Mouse (Mus musculus): ENCODE measurements around the gene G430095P16Rik.

Gene G430095P16Rik

DNA sequence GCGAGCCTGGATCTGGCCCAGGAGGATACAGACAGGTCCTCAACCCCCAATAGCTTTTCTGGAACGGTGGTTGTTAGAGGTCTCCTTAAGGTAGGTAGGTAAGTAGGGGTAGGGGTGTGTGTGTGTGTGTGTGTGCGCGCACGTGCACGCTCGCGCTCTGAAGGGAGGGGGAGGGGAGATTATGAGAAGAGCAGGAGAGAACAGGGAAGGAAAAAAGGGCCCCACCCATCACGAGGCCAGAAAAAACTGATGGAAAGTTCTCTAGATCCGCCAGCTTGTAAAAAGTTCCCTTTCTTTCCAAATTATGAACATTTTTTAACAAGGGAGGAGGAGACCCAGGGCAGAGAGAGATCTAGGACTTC, 20.2 kb downstream of the G430095P16Rik start:
- DNase-seq (ENCODE audit: low spot score): no peak

DNA sequence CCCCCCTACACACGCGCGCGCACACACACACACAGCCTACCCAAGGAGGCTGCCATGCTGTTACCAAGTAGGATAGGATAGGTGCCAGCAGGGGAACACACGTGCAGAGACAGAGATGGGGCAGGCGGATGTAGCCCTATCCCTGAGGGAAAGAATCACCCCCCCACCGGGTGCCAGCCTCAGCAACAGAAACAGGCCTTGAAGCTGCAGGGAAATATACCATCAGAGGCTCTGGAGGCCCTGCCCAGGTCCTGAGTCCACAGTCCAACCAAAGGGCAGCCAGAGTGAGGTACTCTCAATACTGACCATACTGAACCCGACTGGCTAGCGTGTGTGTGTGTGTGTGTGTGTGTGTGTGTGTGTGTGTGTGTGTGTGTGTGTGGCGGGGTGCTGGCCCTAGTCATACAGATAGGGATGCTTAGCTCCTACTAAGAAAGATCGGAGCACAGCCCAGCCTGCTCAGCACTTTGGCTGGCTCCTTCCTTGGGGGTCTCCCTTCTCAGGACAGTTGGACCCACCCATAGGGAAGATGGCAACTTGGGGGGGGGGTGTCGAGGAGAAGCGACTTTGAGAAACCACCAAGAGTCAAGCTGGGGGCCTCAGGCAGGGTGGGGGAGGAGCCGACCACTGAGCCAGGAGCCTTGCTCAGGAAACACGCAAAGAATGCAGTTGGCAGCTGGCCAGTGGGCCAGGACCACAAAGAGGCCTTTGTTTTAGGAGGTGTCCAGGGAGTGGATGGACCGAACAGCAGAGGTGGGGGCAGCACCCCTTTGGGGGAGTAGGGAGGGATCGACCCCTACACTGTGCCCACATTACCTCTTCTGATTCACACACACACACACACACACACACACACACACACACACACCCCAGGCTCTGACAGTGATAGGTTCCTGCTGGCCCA, 21.0 kb downstream of the G430095P16Rik start:
- DNase-seq (ENCODE audit: low spot score): no peak

DNA sequence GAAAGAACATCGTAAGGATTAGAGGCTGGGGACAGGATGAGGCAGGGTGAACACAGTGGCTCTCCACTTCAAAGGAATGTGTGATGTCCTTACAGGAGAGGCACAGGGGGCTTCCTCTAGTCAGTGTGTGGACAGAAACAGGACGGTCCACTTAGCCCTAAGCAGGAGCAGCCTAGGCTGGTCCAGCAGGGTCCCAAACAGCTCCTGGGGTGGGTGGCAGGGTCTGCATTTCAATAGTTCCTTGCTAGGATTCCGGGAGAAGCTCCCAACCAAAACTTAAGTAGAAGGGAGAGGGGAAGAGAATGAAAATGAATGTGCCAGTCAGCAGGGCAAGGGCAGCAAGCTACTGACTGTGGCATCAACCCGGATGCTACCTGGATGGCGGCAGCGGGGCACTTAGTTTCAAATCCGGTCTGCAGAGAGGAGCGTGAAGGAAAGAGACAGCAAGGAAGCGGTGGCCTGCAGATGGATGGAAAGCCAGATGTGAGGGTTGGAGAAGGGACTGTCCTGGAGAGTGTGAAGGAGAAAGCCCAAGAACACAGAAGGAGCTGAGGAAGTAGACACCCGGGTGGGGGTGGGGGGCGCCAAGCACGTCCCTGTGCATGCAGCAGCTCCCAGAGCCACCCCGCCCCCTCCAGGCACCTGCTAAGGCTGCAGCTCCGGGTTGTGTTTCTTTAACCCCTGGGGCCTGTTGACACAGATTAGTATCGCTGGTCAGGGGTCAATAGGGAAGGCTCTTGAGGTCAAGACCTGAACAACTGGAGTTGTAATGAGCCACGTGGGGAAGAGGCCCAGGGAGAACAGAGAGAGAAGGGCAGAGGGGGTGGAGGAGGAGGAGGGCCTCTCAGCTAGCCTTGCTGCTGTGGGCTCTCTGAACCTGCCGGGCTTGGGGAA, 22.5 kb downstream of the G430095P16Rik start:
- DNase-seq (ENCODE audit: low spot score): no peak

DNA sequence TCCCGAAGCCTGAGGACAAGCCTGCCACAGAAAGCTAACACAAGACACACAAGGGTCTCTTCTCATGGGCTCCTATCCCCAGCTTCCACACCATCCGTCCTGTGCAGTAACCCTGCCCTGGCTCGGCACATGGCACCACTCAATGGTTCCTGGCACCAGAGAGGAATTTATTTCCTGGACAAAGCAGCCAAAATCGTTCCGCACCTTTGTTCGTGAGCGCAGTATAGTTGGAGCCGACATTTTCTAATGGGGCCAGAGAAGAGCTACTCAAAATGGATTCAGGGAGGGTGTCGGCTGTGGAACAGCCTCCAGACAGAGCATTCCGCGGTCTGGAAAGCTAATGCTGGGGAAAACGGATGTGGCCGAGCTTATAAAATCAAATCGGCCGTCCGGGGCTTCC, 26.7 kb downstream of the G430095P16Rik start:
- DNase-seq (ENCODE audit: low spot score): no peak

DNA sequence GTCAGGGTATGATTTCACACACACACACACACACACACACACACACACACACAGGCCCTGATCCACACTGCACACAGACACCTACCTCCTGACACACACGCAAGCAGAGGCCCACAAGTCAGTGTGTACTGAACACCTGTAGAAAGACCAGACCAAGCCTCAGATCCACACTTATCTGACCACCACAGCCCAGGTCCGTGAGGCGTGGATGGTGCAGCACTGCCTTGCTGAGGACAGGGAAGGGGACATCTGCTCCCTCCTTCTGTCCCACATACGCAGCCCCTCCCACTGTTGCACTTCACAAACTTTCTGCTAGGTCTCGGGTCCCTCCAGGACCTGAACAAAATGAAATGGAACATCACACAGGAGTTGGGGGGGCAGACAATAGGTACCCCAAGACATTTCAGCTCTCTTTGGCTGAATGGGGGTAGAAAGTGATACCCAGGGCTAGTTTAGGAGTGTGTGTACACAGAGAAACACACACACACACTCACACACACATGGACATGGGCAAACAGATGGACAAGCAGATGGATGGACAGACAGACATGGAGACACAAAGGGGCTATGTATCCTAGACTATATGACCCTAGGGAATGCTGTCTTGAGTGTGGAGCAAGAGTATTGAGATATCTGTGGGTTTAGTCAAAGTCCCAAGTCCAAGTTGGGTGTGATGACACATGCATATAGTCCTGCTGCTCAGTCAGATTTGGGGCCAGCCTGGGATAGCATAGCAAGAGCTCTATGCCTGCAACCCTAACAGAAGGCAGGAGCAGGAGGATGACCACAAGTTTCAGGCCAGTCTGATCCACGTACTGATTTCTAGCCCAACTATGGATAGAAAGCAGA, 30.2 kb downstream of the G430095P16Rik start:
- no peak for DNase-seq (ENCODE audit: low spot score)

DNA sequence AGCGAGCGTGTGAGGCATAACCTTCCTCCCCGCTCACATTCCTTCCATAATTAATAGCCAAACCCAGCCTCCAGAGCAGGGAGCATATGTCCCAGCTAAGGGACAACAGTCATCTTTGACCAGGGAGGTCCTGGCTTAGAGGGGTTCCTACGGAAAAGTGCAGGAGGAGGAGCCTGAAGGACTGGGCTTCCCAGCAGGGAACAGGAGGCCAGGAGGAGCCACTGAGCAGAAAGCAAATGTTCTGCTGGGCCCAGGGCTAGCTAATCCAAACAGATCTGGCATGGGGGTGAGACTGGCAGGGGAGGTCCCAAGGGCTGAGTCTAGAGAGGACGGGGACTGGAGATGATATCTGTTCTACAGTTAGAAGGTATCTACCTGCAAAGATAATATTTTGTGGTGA, 34.7 kb downstream of the G430095P16Rik start:
- DNase-seq (ENCODE audit: low spot score): no peak

DNA sequence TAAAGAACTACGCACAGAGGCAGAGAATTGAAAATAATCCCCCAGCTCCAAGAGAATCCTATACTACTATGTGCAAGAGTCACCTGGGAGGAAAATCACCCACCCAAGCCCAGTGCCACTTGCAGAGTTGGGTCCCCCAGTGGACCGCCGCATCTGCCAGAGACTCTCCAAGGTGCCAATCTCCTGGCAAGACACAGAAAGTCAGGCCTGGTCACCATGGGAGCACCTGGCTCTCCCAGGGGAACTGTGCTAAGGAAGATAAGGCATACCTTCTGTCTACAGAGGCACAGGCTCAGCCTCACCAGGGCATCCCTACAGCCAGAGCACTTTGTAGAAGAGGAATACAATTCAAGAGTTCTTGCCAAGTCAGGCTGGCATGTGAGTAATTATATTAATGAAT, 35.5 kb downstream of the G430095P16Rik start:
- no peak for DNase-seq (ENCODE audit: low spot score)

DNA sequence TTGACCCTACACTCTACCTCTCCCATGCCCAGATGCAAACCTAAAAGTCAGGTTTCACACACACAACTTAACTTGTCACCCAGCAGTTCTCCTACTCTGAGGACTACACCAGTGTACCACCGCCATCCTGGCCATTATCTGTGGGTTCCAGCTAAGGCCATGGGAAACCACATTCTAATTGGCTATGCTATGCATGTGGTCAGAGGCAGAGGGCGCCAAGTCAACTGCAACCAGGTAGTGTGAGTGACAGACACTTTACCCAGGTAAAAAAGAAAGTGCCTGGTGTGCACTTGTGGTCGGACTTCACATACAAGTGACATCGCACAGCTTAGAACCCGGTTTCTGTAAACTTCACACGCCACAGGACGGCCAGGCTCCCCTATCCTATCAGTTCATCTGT, 36.3 kb downstream of the G430095P16Rik start:
- no peak for DNase-seq (ENCODE audit: low spot score)

DNA sequence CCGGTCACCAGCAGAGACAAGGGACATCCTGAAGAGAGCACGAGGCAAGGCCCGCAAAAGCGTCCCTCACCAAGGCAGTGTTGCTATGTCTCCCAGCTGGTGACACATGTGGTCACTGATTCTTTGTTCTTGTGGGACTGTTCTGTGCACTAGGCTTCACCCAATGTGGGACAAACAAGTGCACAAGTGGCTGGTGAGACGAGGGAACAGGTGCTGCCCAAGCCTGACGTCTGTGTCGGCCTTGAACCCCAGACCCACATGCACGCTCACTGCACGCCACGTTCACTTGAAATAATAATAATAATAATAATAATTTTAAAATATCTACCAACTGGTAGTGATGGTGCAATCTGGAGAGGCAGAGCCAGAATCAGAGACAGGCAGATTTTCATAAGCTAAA, 36.9 kb downstream of the G430095P16Rik start:
- no peak for DNase-seq (ENCODE audit: low spot score)

DNA sequence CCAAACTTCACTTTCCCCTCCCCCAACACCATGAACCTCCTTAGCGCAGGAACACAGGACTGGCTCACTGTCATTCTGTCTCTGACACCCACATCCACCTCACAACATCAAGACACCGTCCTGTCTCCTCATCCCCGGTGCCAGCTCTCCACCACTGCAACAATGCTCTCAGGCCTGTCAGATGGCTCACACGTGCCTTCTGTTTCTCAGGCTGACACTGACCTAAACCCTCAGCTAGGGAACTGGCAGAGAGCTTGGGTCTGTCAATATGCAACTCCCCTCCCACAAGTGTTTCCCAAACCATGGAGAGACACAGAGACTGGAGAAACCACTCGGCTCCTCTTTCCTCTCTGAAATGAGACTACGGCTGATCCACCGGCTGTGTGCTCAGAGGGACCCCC, 37.6 kb downstream of the G430095P16Rik start:
- DNase-seq (ENCODE audit: low spot score): no peak

DNA sequence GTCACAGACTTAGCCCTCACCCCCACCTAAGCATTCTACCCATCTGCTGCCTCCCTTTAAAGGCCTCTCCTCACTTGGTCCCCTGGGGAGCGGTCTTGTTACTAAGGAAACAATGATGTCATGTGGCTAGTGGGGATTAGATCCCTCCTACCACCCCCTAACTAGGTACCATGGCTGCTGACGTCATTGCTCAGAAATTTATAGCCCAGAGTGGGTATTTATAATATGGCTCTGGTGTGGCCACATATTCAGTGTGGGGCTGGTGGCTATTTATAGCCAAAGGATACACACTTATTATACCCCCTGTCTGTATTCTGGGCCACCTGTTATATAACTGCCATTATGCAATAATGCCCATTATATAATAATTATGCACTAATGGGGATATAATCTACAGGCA, 38.1 kb downstream of the G430095P16Rik start:
- no peak for DNase-seq (ENCODE audit: low spot score)

DNA sequence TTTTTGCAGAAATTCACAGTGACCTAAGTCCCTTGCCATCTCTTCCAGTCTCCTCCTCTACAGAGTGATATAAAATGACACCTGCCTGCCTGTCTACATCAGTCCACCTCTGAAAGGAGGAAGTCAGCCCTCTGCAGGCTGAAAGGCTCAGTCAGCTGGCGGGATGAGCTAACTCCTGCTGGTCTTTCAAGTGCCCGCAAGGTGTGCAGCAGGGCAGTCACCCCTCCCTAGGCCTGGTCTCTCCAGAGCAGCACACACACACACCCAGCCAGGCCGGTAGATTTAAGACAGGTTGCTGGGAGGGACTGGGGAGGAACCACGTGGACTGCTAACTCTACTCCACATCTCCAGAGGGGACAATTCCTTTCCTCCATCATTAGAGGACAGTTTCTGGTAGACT, 41.3 kb downstream of the G430095P16Rik start:
- DNase-seq (ENCODE audit: low spot score): no peak

DNA sequence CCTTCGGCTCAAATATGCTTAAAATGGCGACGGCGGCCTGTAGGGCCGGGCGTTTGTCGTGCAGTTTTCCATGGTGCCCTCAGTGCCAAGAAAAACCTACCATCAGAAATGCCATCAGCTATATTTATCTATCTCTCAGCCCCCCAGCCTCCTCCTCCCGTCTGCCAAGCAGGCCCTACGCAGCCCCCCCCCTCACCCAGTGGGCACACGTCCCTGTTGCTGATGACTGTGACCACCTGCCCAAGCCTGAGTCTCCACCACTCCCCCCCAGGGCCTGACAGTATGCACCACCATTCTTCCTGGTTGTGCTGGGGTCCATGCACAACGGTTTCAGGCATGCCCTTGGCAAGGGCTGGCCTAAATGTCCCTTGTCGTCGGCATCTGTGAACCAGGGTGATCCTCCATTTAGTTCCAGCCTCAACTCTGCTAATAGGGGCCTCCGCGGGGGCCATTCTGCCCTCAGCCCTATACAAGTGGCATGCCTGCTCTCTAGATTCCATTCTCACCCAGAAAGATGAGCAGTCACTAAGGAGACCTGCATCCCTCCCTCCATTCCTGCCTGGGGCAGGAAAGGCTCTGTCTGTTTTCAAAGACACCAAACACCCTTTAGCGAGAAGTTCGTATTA, 42.2 kb downstream of the G430095P16Rik start:
- no peak for DNase-seq (ENCODE audit: low spot score)

DNA sequence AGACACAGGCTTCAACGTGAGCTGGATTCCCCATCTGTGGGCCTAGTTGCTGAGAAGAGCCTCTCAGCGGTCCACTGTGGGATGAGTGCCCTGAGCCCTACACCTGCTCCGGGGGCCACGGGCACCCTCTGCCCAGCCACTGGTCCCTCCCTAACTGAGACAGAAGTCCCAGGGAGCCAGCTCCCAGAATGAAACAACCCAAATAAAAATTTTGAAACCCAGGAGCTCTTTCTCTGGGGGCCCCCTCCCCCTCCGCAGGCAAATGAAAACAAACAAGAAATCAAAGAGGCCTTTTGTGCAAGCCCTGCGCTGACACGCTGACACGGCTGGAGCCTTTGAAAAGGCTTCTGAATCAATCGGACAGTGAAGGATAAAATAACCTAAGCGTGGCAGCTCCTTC, 42.8 kb downstream of the G430095P16Rik start:
- DNase-seq (ENCODE audit: low spot score): no peak

DNA sequence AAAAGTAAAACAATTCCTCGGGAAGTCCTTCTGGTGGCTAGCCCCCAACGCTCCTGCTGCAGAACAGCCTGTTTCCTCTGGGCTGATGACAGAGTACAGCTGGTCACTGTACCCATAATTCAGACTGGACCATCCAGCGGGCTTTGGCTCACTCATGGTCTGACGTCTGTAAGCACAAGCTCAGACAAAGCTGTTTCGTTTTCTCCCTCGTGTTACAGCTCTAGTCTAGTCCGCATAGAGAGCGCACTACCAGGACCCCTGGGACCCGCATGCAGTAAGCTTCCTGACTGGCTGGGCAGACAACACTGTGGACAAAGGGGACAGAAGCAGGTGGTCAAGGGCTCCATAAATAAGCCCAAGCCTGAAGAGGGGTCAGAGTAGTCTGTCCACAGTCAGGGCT, 43.6 kb downstream of the G430095P16Rik start:
- DNase-seq (ENCODE audit: low spot score): no peak

DNA sequence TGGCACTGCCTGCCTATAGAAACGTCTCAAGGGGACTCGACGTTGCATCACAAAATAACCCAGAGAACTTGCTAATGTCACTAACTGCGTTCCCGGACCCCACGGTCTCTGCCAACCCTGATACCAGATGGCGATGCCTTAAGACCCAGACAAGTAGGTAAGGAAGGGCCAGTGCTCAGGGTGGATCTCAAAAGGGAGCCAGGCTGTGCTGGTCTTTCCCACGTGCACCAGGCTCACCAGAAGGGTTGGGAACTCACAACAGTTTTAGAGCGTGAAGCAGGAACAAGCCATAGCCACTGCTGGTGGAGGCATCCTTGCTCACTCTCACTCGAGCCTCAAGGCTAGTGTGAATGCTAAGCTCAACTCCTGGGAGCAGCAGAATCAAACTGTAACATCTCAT, 44.4 kb downstream of the G430095P16Rik start:
- DNase-seq (ENCODE audit: low spot score): no peak

DNA sequence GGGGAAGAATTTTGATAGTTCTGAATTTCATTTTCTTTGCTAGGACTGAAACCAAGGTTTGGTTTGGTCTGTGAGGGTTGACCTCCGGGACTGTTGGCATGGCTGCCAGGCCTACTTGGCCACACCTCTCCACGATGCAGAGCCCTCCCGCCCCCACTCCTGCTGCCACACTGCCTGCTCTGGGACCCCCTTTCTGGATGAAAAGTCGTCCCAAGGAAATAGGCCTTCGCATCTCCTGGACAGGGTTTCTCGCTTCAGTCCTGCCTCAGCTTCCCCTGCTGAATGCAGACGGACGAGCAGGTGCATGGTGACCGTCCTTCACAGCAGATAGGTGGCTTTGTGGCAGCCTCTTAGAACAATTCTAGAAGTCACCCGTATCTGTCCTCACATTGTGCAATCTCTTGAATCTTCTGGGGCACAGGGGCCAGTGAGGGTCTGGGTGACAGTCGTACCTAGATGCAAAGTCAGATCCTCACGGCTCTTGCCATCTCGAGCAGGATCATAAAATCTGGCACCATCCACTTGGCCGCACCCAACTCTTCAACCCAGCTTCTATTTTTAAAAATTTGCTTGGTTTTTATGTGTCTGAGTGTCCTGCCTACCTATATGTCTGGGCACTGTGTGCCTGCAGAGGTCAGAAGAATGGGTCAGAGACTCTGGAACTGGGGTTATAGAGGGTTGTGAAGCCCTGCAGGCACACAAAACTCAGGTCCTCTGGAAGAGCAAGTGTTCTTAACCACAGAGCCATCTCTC, 45.7 kb downstream of the G430095P16Rik start:
- DNase-seq (ENCODE audit: low spot score): no peak

DNA sequence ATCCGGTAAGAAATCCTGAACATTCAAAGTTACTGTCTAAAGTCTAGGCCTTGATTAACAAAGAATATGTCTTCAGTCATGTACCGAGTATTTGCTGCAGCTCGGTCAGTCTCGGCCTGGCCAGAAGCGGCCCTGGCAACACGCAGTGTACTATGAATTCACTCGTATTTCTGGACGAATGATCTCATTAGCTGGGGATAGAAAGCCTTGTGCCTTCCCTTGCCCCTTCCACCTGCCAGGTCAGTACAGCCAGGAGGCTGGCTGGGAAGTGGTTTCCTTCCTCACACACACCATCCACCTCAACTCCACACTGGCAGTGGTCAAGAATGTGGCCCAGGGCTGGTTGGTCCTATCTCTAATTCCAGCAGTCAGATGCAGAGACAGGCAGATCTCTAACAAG, 46.5 kb downstream of the G430095P16Rik start:
- no peak for DNase-seq (ENCODE audit: low spot score)

DNA sequence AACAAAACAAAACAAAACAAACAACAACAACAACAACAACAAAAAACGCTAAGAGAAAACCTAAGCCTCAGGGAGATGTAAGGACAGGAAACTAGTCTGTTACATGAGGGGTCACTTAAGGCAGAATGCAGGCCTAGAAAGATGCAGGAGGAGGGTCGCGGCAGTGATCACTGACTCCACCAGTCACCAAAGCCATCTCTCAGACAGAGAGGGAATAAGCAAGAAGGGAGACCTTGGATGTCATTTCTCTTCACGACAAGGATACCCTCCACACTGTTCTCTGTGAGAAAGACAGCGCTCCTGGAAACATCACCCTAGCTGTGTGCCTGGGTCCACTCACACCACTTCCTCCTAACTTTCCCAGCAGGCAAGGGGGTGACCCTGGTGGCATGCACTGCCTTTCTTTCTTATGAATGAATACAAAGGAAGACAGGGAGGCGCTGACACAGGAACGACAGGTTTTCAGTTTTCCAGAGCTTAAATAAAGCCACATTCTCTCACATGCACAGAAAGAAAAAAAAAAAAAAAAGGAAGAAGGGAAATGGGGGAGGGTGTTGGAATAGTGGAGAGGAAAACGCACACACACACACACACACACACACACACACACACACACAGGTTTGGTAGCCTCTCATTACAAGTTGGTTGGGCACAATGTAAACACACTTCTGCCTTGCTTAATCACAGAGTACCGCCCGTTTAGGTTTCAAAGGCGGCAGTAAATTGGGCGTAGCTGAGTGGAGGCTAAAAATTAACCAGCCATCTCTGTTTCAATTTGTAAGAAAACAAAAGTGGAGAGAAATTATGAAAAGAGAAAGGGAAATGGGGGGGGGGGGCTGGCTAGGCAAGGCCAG, 47.5 kb downstream of the G430095P16Rik start:
- no peak for DNase-seq (ENCODE audit: low spot score)
